ENCODE assay signal across 9 mouse cellular contexts in genomic region chr6:139589291-139589690, GRCm38 (mm10). TPM values are rescaled to one million over a fixed set of nuclear protein-coding genes. Genes with fewer than 3 reads are reported as not detected.
A peak's percentile ranks its signal among the peaks of the same experiment; 100 is the strongest.
DNase-seq lines count a peak whose midpoint lies in the region; TF ChIP-seq lines count a peak whose summit lies in the region.
"Had no signal": no experiment of that assay in that cellular context is flagged by ENCODE, and none has a peak within 500 bp of the region (broad histone marks: within the 10 kb centered on the region; RNA-seq: fewer than 3 reads in every experiment).

No protein-coding gene starts in this region.

- TF ChIP-seq POLR2A in MEL (IDR thresholded peaks at IDR 0.05; ENCODE audit: control insufficient read depth in 1 of 2, insufficient read depth in 1 of 2, low read depth in 1 of 2, low read length in 2 of 2, poor library complexity in 1 of 2), result no peak
- TF ChIP-seq POLR2A in brain, embryonic 14.5 days (IDR thresholded peaks at IDR 0.05; ENCODE audit: borderline replicate concordance, extremely low read depth, insufficient read depth, insufficient read length, poor library complexity, severe bottlenecking), result no peak

- no peak overlapping the region for H3K27ac ChIP-seq in MEL (ENCODE audit: control insufficient read depth, low read depth, low read length)
- H3K27ac ChIP-seq in layer of hippocampus, adult 2 months, result no peak overlapping the region

- intact Hi-C loops in heart, postnatal 10 days (cut with DNase I), result loop anchor here (10.0 kb wide), 1 partner anchor 856 kb away; no protein-coding TSS in a partner anchor

- H3K9ac ChIP-seq in MEL (ENCODE audit: control insufficient read depth, low read depth, low read length, poor library complexity, severe bottlenecking), result no peak overlapping the region

- TF ChIP-seq RAD21 in MEL (IDR thresholded peaks at IDR 0.05; ENCODE audit: low read depth, low read length), result no peak; the same call in 1 of the 2 replicates

- peak; percentile 7 for DNase-seq in MEL (ENCODE audit: low read depth, low spot score)
- DNase-seq in brain, embryonic 14.5 days (ENCODE audit: low read depth), result peak; percentile 93
- peak; percentile 23 for DNase-seq in fibroblast of lung, adult 2 months (ENCODE audit: low read depth)
- DNase-seq in heart, postnatal 10 days, result peak; percentile 63 to 78
- peak; percentile 67 to 70 for DNase-seq in layer of hippocampus, adult 2 months (ENCODE audit: low spot score in 2 of 2)
- DNase-seq in lung, postnatal 14 days, result peak; percentile 73
- peak; percentile 74 for DNase-seq in right cerebral cortex, adult 18-20 months
- DNase-seq in thymus, postnatal 36 days, result no peak

- no peaks in the 10 kb centered on the region for H3K9me3 ChIP-seq in MEL (replicated peaks; ENCODE audit: insufficient read depth, low read length)

- no peaks in the 10 kb centered on the region for H3K4me1 ChIP-seq in MEL (ENCODE audit: control insufficient read depth in 1 of 2, insufficient read depth in 2 of 2, low read length in 2 of 2)

- no peaks in the 10 kb centered on the region for H3K27me3 ChIP-seq in MEL (ENCODE audit: control insufficient read depth in 1 of 2, insufficient read depth in 2 of 2, low read length in 2 of 2)

- TF ChIP-seq CTCF in MEL (IDR thresholded peaks at IDR 0.05 in 2 of 3, conservative IDR thresholded peaks at IDR 0.05 in 1 of 3; ENCODE audit: control insufficient read depth in 1 of 3, insufficient read depth in 1 of 3, low read depth in 2 of 3, low read length in 3 of 3, poor library complexity in 1 of 3, severe bottlenecking in 1 of 3), result peak in 1 of 3 experiments; percentile 7; a peak in 1 of 6 replicates
- peak; percentile 85 for TF ChIP-seq CTCF in brain, embryonic 14.5 days (IDR thresholded peaks at IDR 0.05; ENCODE audit: borderline replicate concordance, extremely low read depth, insufficient read depth, insufficient read length)
- peak; percentile 93 for TF ChIP-seq CTCF in layer of hippocampus, adult 2 months (conservative IDR thresholded peaks at IDR 0.05)

- H3K4me3 ChIP-seq in MEL (ENCODE audit: control insufficient read depth in 1 of 2, insufficient read depth in 1 of 2, low read depth in 2 of 2, low read length in 2 of 2), result no peak overlapping the region
- H3K4me3 ChIP-seq in layer of hippocampus, adult 2 months, result peak overlapping the region; percentile 20; the same call in 1 of the 2 replicates
- H3K4me3 ChIP-seq: erythroblast, embryonic 14.5 days had no signal

- no peaks in the 10 kb centered on the region for H3K79me2 ChIP-seq in MEL (ENCODE audit: control insufficient read depth, insufficient read depth, low read length, poor library complexity)

- TF ChIP-seq EP300 in MEL (IDR thresholded peaks at IDR 0.05; ENCODE audit: low read depth in 1 of 2, low read length in 2 of 2), result no peak

- no peaks in the 10 kb centered on the region for H3K36me3 ChIP-seq in MEL (ENCODE audit: control insufficient read depth in 1 of 2, insufficient read depth in 2 of 2, low read length in 2 of 2)

TF ChIP-seq in MEL, 35 proteins besides CTCF, POLR2A, EP300 and RAD21:
- TF ChIP-seq USF1 (IDR thresholded peaks at IDR 0.05; ENCODE audit: low read depth, low read length) (no peak), SMC3 (IDR thresholded peaks at IDR 0.05; ENCODE audit: low read depth, low read length) (no peak), POLR2AphosphoS2 (IDR thresholded peaks at IDR 0.05; ENCODE audit: low read length) (no peak), TAL1 (IDR thresholded peaks at IDR 0.05; ENCODE audit: low read length) (no peak), ZC3H11A (IDR thresholded peaks at IDR 0.05; ENCODE audit: low read depth, low read length) (no peak), MYC (IDR thresholded peaks at IDR 0.05; ENCODE audit: low read depth, low read length) (no peak), SIN3A (IDR thresholded peaks at IDR 0.05; ENCODE audit: low read length) (no peak), RCOR1 (IDR thresholded peaks at IDR 0.05; ENCODE audit: low read depth, low read length) (no peak), GATA1 (IDR thresholded peaks at IDR 0.05; ENCODE audit: low read depth, low read length) (no peak), MEF2A (IDR thresholded peaks at IDR 0.05; ENCODE audit: extremely low read depth, insufficient replicate concordance, low read depth, low read length, poor library complexity, severe bottlenecking) (no peak), ELF1 (IDR thresholded peaks at IDR 0.05; ENCODE audit: low read depth, low read length) (no peak), ETS1 (IDR thresholded peaks at IDR 0.05; ENCODE audit: low read depth, low read length) (no peak), USF2 (IDR thresholded peaks at IDR 0.05; ENCODE audit: borderline replicate concordance in 1 of 2, insufficient read depth in 1 of 2, low read depth in 1 of 2, low read length in 2 of 2) (no peak), CHD2 (IDR thresholded peaks at IDR 0.05; ENCODE audit: low read length) (no peak), MYB (IDR thresholded peaks at IDR 0.05; ENCODE audit: low read depth, low read length) (no peak), MXI1 (IDR thresholded peaks at IDR 0.05; ENCODE audit: low read depth, low read length) (no peak)

RNA-seq across cellular contexts. Expression of gene Pik3c2g, which starts 2.3 kb away (rescaled TPM):
- not detected in 2 replicates for total RNA-seq in MEL (2012; rRNA removed)
- not detected for polyA plus RNA-seq in MEL (2012; ENCODE audit: insufficient read depth in 1 of 2, insufficient read length in 2 of 2, low read depth in 1 of 2, low replicate concordance in 2 of 2, missing spikeins in 1 of 2)
- polyA plus RNA-seq in brain, embryonic 14.5 days (2012; rRNA removed), result 0.09 and 0.36 TPM in 2 replicates
- not detected for total RNA-seq in heart, postnatal 10 days (2021)
- under 1 TPM in 1 of 2 experiments, not detected in 1; 0.33 TPM for total RNA-seq in layer of hippocampus, adult 2 months (2021)
- polyA plus RNA-seq: erythroblast, embryonic 14.5 days had no signal

Comparison
In these comparisons a context has a peak if more than half of its experiments do, and no peak if none do; other contexts are left out.
1. DNase-seq: peak in MEL (single experiment), brain, embryonic 14.5 days (single experiment), fibroblast of lung, adult 2 months (single experiment), heart, postnatal 10 days (2 of 2), layer of hippocampus, adult 2 months (2 of 2), lung, postnatal 14 days (single experiment) and right cerebral cortex, adult 18-20 months (single experiment); none in thymus, postnatal 36 days (0 of 2).